ENCODE assay signal across 8 mouse cellular contexts in genomic region chr17:12317607-12317953, GRCm38 (mm10). TPM values are rescaled to one million over a fixed set of nuclear protein-coding genes. Genes with fewer than 3 reads are reported as not detected.
DNase-seq lines count a peak whose midpoint lies in the region; ATAC-seq and TF ChIP-seq lines count a peak whose summit lies in the region.

No protein-coding gene starts in this region.

- in situ Hi-C loops in ES-E14 (cut with MboI; ENCODE audit: low sequenced_read_pairs in 2 of 2, unreplicated experiment in 2 of 2) = no loop called here

- no peaks in the 10 kb centered on the region for H3K27me3 ChIP-seq in heart, embryonic 13.5 days (replicated peaks)
- H3K27me3 ChIP-seq in hindbrain, embryonic 11.5 days (ENCODE audit: control insufficient read depth, insufficient read depth, low read length) = no peaks in the 10 kb centered on the region
- H3K27me3 ChIP-seq in midbrain, embryonic 10.5 days (ENCODE audit: low read depth, poor library complexity, severe bottlenecking) = no peaks in the 10 kb centered on the region

- ATAC-seq in heart, embryonic 13.5 days (ENCODE audit: extremely low read depth, insufficient number of reproducible peaks, low FRiP score, low TSS enrichment) = no peak
- ATAC-seq in hindbrain, embryonic 11.5 days (ENCODE audit: low FRiP score) = no peak

- H3K36me3 ChIP-seq in heart, embryonic 13.5 days = no peaks in the 10 kb centered on the region
- H3K36me3 ChIP-seq in ES-E14 (ENCODE audit: control insufficient read depth, insufficient read depth, low read length, poor library complexity, severe bottlenecking) = no peaks in the 10 kb centered on the region
- H3K36me3 ChIP-seq in hindbrain, embryonic 11.5 days (ENCODE audit: control insufficient read depth, insufficient read depth, low read length) = no peaks in the 10 kb centered on the region
- no peaks in the 10 kb centered on the region for H3K36me3 ChIP-seq in midbrain, embryonic 10.5 days

- DNase-seq in heart, postnatal 4 days = no peak
- no peak for DNase-seq in ES-E14 (ENCODE audit: low read depth, low spot score)
- DNase-seq in hindbrain, embryonic 11.5 days (ENCODE audit: low spot score) = no peak
- no peak for DNase-seq in midbrain, embryonic 10.5 days (ENCODE audit: low spot score)
- no peak for DNase-seq in adrenal gland, postnatal 4 days (ENCODE audit: low spot score in 2 of 2)
- no peak for DNase-seq in thymus, adult 18-20 months
- no peak for DNase-seq in right cerebral cortex, adult 18-20 months

- H3K9me3 ChIP-seq in heart, embryonic 13.5 days = no peaks in the 10 kb centered on the region
- no peaks in the 10 kb centered on the region for H3K9me3 ChIP-seq in ES-E14 (ENCODE audit: control insufficient read depth, insufficient read depth, low read depth, low read length)
- H3K9me3 ChIP-seq in hindbrain, embryonic 11.5 days (ENCODE audit: control insufficient read depth, low read length) = no peaks in the 10 kb centered on the region
- H3K9me3 ChIP-seq in midbrain, embryonic 10.5 days (replicated peaks) = no peaks in the 10 kb centered on the region

- H3K4me2 ChIP-seq in heart, embryonic 13.5 days = peak overlapping the region; percentile 88
- peak overlapping the region; percentile 41 for H3K4me2 ChIP-seq in hindbrain, embryonic 11.5 days (replicated peaks; ENCODE audit: low read depth, low read length)

- H3K9ac ChIP-seq in heart, embryonic 13.5 days = peak overlapping the region; percentile 97
- peak overlapping the region; percentile 91; the same call in 1 of the 2 replicates for H3K9ac ChIP-seq in ES-E14 (ENCODE audit: insufficient read depth, low read depth, low read length, poor library complexity, severe bottlenecking)
- H3K9ac ChIP-seq in hindbrain, embryonic 11.5 days (ENCODE audit: low read depth, low read length) = peak overlapping the region; percentile 96

- H3K4me1 ChIP-seq in heart, embryonic 13.5 days = peaks cover 64% of the 10 kb centered on the region
- peaks cover 0 to 6% of the 10 kb centered on the region in 2 experiments; a peak in 1 of 4 replicates for H3K4me1 ChIP-seq in ES-E14 (ENCODE audit: control insufficient read depth in 2 of 2, insufficient read depth in 2 of 2, low read length in 2 of 2, poor library complexity in 1 of 2)
- 0 out of 2 replicates have a peak, but pooled peaks cover 4% of the 10 kb centered on the region for H3K4me1 ChIP-seq in hindbrain, embryonic 11.5 days (replicated peaks; ENCODE audit: control insufficient read depth, insufficient read depth, low read length)
- H3K4me1 ChIP-seq in midbrain, embryonic 10.5 days = peaks cover 30% of the 10 kb centered on the region

- WGBS in heart, embryonic 13.5 days = 9% methylated on average over 7 of the region's 7 CpGs
- 7% methylated on average over 7 of the region's 7 CpGs for WGBS in hindbrain, embryonic 11.5 days
- WGBS in midbrain, embryonic 10.5 days = 15% methylated on average over 7 of the region's 7 CpGs

- H3K4me3 ChIP-seq in heart, embryonic 13.5 days = peak overlapping the region; percentile 98
- peak overlapping the region; percentile 96 to 97 for H3K4me3 ChIP-seq in ES-E14 (ENCODE audit: insufficient read depth in 1 of 2, low read depth in 1 of 2, low read length in 2 of 2, poor library complexity in 1 of 2, severe bottlenecking in 1 of 2)
- peak overlapping the region; percentile 99 for H3K4me3 ChIP-seq in hindbrain, embryonic 11.5 days (ENCODE audit: low read depth, low read length)
- peak overlapping the region; percentile 98 for H3K4me3 ChIP-seq in midbrain, embryonic 10.5 days

- H3K27ac ChIP-seq in heart, embryonic 13.5 days (replicated peaks) = peak overlapping the region; percentile 98
- no peak overlapping the region for H3K27ac ChIP-seq in ES-E14 (ENCODE audit: insufficient read depth, low read depth, low read length, poor library complexity, severe bottlenecking)
- H3K27ac ChIP-seq in hindbrain, embryonic 11.5 days (ENCODE audit: low read depth, low read length) = peak overlapping the region; percentile 97
- peak overlapping the region; percentile 99 for H3K27ac ChIP-seq in midbrain, embryonic 10.5 days (replicated peaks)

TF ChIP-seq in ES-E14, 5 proteins besides CTCF, POLR2A, EP300 and RAD21:
- no peak for TF ChIP-seq HCFC1 (IDR thresholded peaks at IDR 0.05; ENCODE audit: borderline replicate concordance, insufficient read depth, low read length)
- TF ChIP-seq CHD2 (IDR thresholded peaks at IDR 0.05; ENCODE audit: low read depth, low read length) = no peak
- no peak for TF ChIP-seq MAFK (IDR thresholded peaks at IDR 0.05; ENCODE audit: insufficient read depth, low read depth, low read length)
- no peak for TF ChIP-seq ZC3H11A (IDR thresholded peaks at IDR 0.05; ENCODE audit: borderline replicate concordance, low read depth, low read length)
- TF ChIP-seq ZNF384 (IDR thresholded peaks at IDR 0.05; ENCODE audit: low read depth, low read length) = no peak

RNA-seq across cellular contexts. Expression of gene Map3k4, which starts 1.0 kb away (rescaled TPM):
- 31.8 and 34.4 TPM in 2 replicates for polyA plus RNA-seq in heart, embryonic 13.5 days (2015; fragmentation: Nextera tagmentation; extraction: Ambion mirVana)
- total RNA-seq in heart, postnatal 4 days (2021) = 10 to 100 TPM; 34.4 to 41.5 TPM
- 31.7 and 34.7 TPM in 2 replicates for total RNA-seq in ES-E14 (2012; rRNA removed)
- 45.8 and 62.3 TPM in 2 replicates for polyA plus RNA-seq in hindbrain, embryonic 11.5 days (2014; fragmentation: Nextera tagmentation; extraction: Ambion mirVana)
- 42.3 and 45.3 TPM in 2 replicates for polyA plus RNA-seq in midbrain, embryonic 10.5 days (2016; fragmentation: Nextera tagmentation; extraction: Ambion mirVana)
- 10 to 100 TPM; 31.7 to 44.0 TPM for total RNA-seq in adrenal gland, postnatal 4 days (2021)
